Mouse (Mus musculus) stomach, embryonic 16.5 days (tissue): ENCODE measurements at regions not wholly inside any gene's neighbourhood (a gene's known extent, or its start where the extent isn't known, plus 50 kb on each side); places are given as distances from the start of the nearest gene placed in this dataset.

Experiments
- ATAC-seq: fragments of 200-750 bp; cut with Nextera tagmentation; 2 replicates; pipeline ENCODE4 v1.8.0; 2017; ENCODE audit warnings: moderate number of reproducible peaks, moderate TSS enrichment; ENCODE audit not compliant: insufficient read depth, low FRiP score
- H3K27ac ChIP-seq: fragments of 300-500 bp; sonication (generic); 2 replicates; pipeline ENCODE4 v1.5.1; 2014; ENCODE audit warnings: low read length
- H3K27me3 ChIP-seq: fragments of 300-500 bp; sonication (generic); 2 replicates; pipeline ENCODE4 v1.6.1; 2014; ENCODE audit warnings: low read length, control low read depth, mixed read lengths; ENCODE audit not compliant: control insufficient read depth, insufficient read depth
- H3K36me3 ChIP-seq: fragments of 300-500 bp; sonication (generic); 2 replicates; pipeline ENCODE4 v1.6.1; 2014; ENCODE audit warnings: low read length; ENCODE audit not compliant: control insufficient read depth, insufficient read depth
- H3K4me1 ChIP-seq: fragments of 300-500 bp; sonication (generic); 2 replicates; pipeline ENCODE4 v1.6.1; 2014; ENCODE audit warnings: low read length, control low read depth, mixed read lengths; ENCODE audit not compliant: control insufficient read depth, insufficient read depth
- H3K4me2 ChIP-seq: fragments of 300-500 bp; sonication (generic); 2 replicates; pipeline ENCODE4 v1.6.1; 2014; ENCODE audit warnings: low read depth, low read length, mixed read lengths
- H3K4me3 ChIP-seq: fragments of 300-500 bp; sonication (generic); replicated peaks from 2 replicates; pipeline ENCODE4 v1.5.1; 2014; ENCODE audit warnings: mild to moderate bottlenecking, low read length
- H3K9ac ChIP-seq: fragments of 300-500 bp; sonication (generic); 2 replicates; pipeline ENCODE4 v1.6.1; 2014; ENCODE audit warnings: low read length
- H3K9me3 ChIP-seq: fragments of 300-500 bp; sonication (generic); replicated peaks from 2 replicates; pipeline ENCODE4 v1.6.1; 2016; ENCODE audit warnings: low read length, control low read depth; ENCODE audit not compliant: control insufficient read depth
- WGBS: fragments of 180-500 bp; shearing (Covaris S2); extraction: QIAGEN DNeasy Blood & Tissue Kit; methylation state at CpG from one replicate; pipeline ENCODE4 v1.1.7; 2014; 5-methylcytosine and 5-hydroxymethylcytosine counted together

- Histone ChIP-seq H3K9ac (no peak overlapping the region), H3K27me3 (no peaks in the 10 kb centered on the region), H3K4me3 (no peak overlapping the region), H3K4me1 (no peaks in the 10 kb centered on the region), H3K36me3 (no peaks in the 10 kb centered on the region), H3K27ac (no peak overlapping the region), H3K9me3 (no peaks in the 10 kb centered on the region), H3K4me2 (no peak overlapping the region)
- ATAC-seq, result no peak
- WGBS, result 35% methylated on average over 13 of the region's 13 CpGs
Measured at GRCm38 (mm10) chr8:27677143-27678106, 230.0 kb downstream of the Poteg start.

- no peaks in the 10 kb centered on the region for H3K9me3 ChIP-seq
- no peak overlapping the region for H3K4me3 ChIP-seq
- 9% methylated on average over 2 of the region's 2 CpGs for WGBS
- H3K27me3 ChIP-seq, result no peaks in the 10 kb centered on the region
- no peak overlapping the region for H3K9ac ChIP-seq
- H3K27ac ChIP-seq, result no peak overlapping the region
- no peak overlapping the region for H3K4me2 ChIP-seq
- peak; percentile 50; the same call in 1 of the 2 replicates for ATAC-seq
- no peaks in the 10 kb centered on the region for H3K4me1 ChIP-seq
- no peaks in the 10 kb centered on the region for H3K36me3 ChIP-seq
Measured at GRCm38 (mm10) chr8:27679164-27679563, 231.7 kb downstream of the Poteg start.

GRCm38 (mm10) chr8:27721988-27722387, 274.5 kb downstream of the Poteg start:
- H3K27me3 ChIP-seq, result no peaks in the 10 kb centered on the region
- H3K9me3 ChIP-seq, result no peaks in the 10 kb centered on the region
- no peak for ATAC-seq
- H3K4me1 ChIP-seq, result no peaks in the 10 kb centered on the region
- H3K4me2 ChIP-seq, result no peak overlapping the region
- no peak overlapping the region for H3K27ac ChIP-seq
- no peak overlapping the region for H3K9ac ChIP-seq
- no peak overlapping the region for H3K4me3 ChIP-seq
- WGBS, result 71% methylated on average over 6 of the region's 6 CpGs
- no peaks in the 10 kb centered on the region for H3K36me3 ChIP-seq

GRCm38 (mm10) chr8:27770296-27770695, 322.8 kb downstream of the Poteg start:
- Histone ChIP-seq H3K4me1 (no peaks in the 10 kb centered on the region), H3K27ac (no peak overlapping the region), H3K4me3 (no peak overlapping the region), H3K9me3 (no peaks in the 10 kb centered on the region), H3K9ac (no peak overlapping the region), H3K4me2 (no peak overlapping the region), H3K27me3 (no peaks in the 10 kb centered on the region), H3K36me3 (no peaks in the 10 kb centered on the region)
- ATAC-seq, result no peak
- 68% methylated on average over 6 of the region's 6 CpGs for WGBS

GRCm38 (mm10) chr8:27770803-27771202, 323.3 kb downstream of the Poteg start:
- Histone ChIP-seq H3K27ac (no peak overlapping the region), H3K9ac (no peak overlapping the region), H3K27me3 (no peaks in the 10 kb centered on the region), H3K36me3 (no peaks in the 10 kb centered on the region), H3K9me3 (no peaks in the 10 kb centered on the region), H3K4me1 (no peaks in the 10 kb centered on the region), H3K4me3 (no peak overlapping the region), H3K4me2 (no peak overlapping the region)
- no peak for ATAC-seq
- WGBS, result 54% methylated on average over 8 of the region's 8 CpGs

GRCm38 (mm10) chr8:27771250-27771649, 323.8 kb downstream of the Poteg start:
- no peak overlapping the region for H3K4me3 ChIP-seq
- ATAC-seq, result no peak

GRCm38 (mm10) chr8:27778982-27779381, 331.5 kb downstream of the Poteg start:
- 60% methylated on average over 3 of the region's 3 CpGs for WGBS
- H3K4me1 ChIP-seq, result no peaks in the 10 kb centered on the region
- H3K27ac ChIP-seq, result no peak overlapping the region
- H3K4me3 ChIP-seq, result no peak overlapping the region
- no peaks in the 10 kb centered on the region for H3K9me3 ChIP-seq
- no peak for ATAC-seq
- H3K4me2 ChIP-seq, result no peak overlapping the region
- H3K27me3 ChIP-seq, result no peaks in the 10 kb centered on the region
- no peaks in the 10 kb centered on the region for H3K36me3 ChIP-seq
- H3K9ac ChIP-seq, result no peak overlapping the region

More at GRCm38 (mm10) chr8:27771250-27771649, 323.8 kb downstream of the Poteg start:
- H3K4me1 ChIP-seq, result no peaks in the 10 kb centered on the region
- no peak overlapping the region for H3K4me2 ChIP-seq
- no peak overlapping the region for H3K9ac ChIP-seq
- no peaks in the 10 kb centered on the region for H3K36me3 ChIP-seq
- H3K27ac ChIP-seq, result no peak overlapping the region
- no peaks in the 10 kb centered on the region for H3K27me3 ChIP-seq
- H3K9me3 ChIP-seq, result no peaks in the 10 kb centered on the region
